Mouse (Mus musculus) myocyte (in vitro differentiated cells): Measurements from ENCODE around the gene Ptprm.

ENCODE experiments used
- E2F4 ChIP-seq: IDR thresholded peaks from one replicate; pipeline ENCODE4 v1.6.1; 2011; ENCODE audit warnings: mild to moderate bottlenecking, control low read depth, moderate library complexity; ENCODE audit not compliant: insufficient read depth
- MAX ChIP-seq: IDR thresholded peaks from one replicate; pipeline ENCODE4 v1.6.1; 2011; ENCODE audit warnings: low read depth, mild to moderate bottlenecking, control low read depth
- MYOG ChIP-seq, 3 experiments: IDR thresholded peaks; one replicate each; pipeline ENCODE4 v1.6.1; 2011; ENCODE audit warnings: control low read depth in 2 of 3, low read depth in 2 of 3, mild to moderate bottlenecking in 2 of 3; ENCODE audit not compliant: insufficient read length in 2 of 3, control insufficient read depth in 1 of 3, insufficient read depth in 1 of 3
- POLR2A ChIP-seq: IDR thresholded peaks from one replicate; pipeline ENCODE4 v1.6.1; 2011; ENCODE audit warnings: low read depth, mild to moderate bottlenecking, control low read depth, moderate library complexity; ENCODE audit not compliant: insufficient read length
- REST ChIP-seq: IDR thresholded peaks from one replicate; pipeline ENCODE4 v1.6.1; 2011; ENCODE audit warnings: mild to moderate bottlenecking, control low read depth, moderate library complexity; ENCODE audit not compliant: insufficient read depth, insufficient read length
- SRF ChIP-seq: IDR thresholded peaks from one replicate; pipeline ENCODE4 v1.6.1; 2011; ENCODE audit warnings: low read depth; ENCODE audit not compliant: control insufficient read depth, insufficient read length

- TF ChIP-seq REST (no peak), SRF (no peak), E2F4 (no peak), MAX (no peak), MYOG (IDR thresholded peaks at IDR 0.05; ENCODE audit: control insufficient read depth in 1 of 3, insufficient read depth in 1 of 3, insufficient read length in 2 of 3, low read depth in 2 of 3) (no peak), POLR2A (no peak)
Observed at GRCm38 (mm10) chr17:67134235-67134634, 220.0 kb downstream of the Ptprm start.
